Mouse (Mus musculus): ENCODE measurements around the gene Usp9x.

DNA sequence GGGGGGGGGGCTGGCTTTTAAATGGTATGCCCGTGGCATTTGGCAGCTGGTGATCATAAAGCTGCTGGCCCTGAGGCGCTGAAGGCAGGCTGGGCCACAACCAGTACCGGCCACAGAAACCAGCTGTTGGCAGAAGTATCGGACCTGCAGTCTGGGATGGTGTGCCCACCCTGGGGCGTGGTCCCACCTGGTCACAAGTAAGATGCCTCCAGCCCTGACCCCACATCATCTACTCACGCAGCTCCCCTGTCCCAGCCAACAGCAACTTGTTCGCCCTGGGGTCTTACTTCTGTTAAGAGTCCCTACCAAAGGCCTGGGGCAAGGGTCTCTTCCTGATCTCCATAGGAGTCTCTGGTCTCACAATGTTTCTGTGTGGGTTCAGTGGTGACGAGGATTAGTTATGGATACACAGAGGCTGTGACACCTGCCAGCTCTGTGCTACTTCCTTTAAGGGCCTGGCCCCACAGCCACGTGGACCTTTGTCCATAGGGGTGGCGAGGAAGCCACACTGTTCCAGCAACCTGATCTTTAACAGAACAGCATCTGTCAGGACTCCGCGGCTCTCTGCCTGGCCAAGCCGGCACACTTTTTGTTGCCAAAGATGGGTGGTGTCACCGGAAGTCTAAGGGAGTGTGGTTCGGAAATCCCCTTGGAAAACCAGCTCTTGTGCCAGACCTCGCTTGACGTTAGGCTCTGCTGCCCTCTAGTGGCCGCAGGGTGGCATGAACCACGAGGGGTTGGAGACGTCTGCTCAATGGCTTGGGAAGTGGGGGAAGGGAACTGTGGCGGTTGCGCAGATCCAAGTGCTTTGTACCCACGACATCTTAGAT lies 136.4 kb downstream of the Usp9x start:
- TF ChIP-seq EP300 (IDR thresholded peaks at IDR 0.05; ENCODE audit: insufficient read depth, low read depth, low read length) (peak; percentile 80), CTCF (IDR thresholded peaks at IDR 0.05; ENCODE audit: low read depth, low read length) (peak; percentile 88)
